Mouse (Mus musculus): Measurements from ENCODE around the gene Doc2a.
"Not testable (repeated sequence)": the region's sequence is repeated elsewhere in the genome, so short reads cannot be mapped to it uniquely, and the experiment has no call there.

Doc2a gene

GRCm38 (mm10) chr7:126877239-126877638, 30.0 kb downstream of the Doc2a start:
- DNase-seq: no peak

- peak; percentile 67 for DNase-seq
Observed at GRCm38 (mm10) chr7:126881040-126881439, 33.8 kb downstream of the Doc2a start.

- no peak for DNase-seq
Observed at GRCm38 (mm10) chr7:126883731-126884181, 36.5 kb downstream of the Doc2a start.

- peak; percentile 99 for DNase-seq
Observed at GRCm38 (mm10) chr7:126884286-126885164, 37.3 kb downstream of the Doc2a start, which contains the start of gene Taok2. Gene Taok2 (minus strand): TSS chr7:126884703.

- no peak for DNase-seq
Observed at GRCm38 (mm10) chr7:126887281-126887680, 40.1 kb downstream of the Doc2a start.

GRCm38 (mm10) chr7:126888852-126889251, 41.6 kb downstream of the Doc2a start:
- no peak for DNase-seq

GRCm38 (mm10) chr7:126896912-126897311, 49.7 kb downstream of the Doc2a start:
- DNase-seq: no peak

GRCm38 (mm10) chr7:126897390-126898101, 50.3 kb downstream of the Doc2a start:
- peak; percentile 15 for DNase-seq

- peak; percentile 90 for DNase-seq
Observed at GRCm38 (mm10) chr7:126898102-126898990, 51.1 kb downstream of the Doc2a start.

- DNase-seq: not testable (repeated sequence)
Observed at GRCm38 (mm10) chr7:126899781-126900180, 52.6 kb downstream of the Doc2a start.

Data from kidney, adult 11 months (tissue).